Mouse (Mus musculus): ENCODE measurements around the gene Fam3c.

DNA sequence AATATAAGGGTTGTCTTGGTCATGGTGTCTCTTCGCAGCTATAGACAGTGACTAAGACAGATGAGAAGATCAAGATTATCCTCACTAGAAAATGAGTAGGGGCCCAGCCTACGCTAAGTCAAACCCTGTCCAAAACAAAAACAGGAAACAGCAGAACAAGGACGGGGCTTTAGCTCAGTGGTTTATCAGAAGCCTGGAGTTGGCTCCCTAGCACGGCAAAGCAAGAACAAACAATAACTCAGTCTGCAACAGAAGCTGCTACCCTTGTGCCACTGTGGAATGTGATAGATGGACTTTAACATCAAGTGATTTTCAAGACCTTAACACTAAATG is 5.8 kb downstream of the Fam3c start:
- no peak for TF ChIP-seq CTCF (IDR thresholded peaks at IDR 0.05; ENCODE audit: borderline replicate concordance, extremely low read depth, insufficient read depth, insufficient read length)
- TF ChIP-seq POLR2A (IDR thresholded peaks at IDR 0.05; ENCODE audit: borderline replicate concordance, extremely low read depth, insufficient read depth, insufficient read length, poor library complexity, severe bottlenecking) = no peak

All from brain, embryonic 14.5 days (tissue).